Mouse (Mus musculus) kidney, adult 2 months (tissue): ENCODE measurements at regions not wholly inside any gene's neighbourhood (a gene's known extent, or its start where the extent isn't known, plus 50 kb on each side); places are given as distances from the start of the nearest gene placed in this dataset.

Experiments
- DNase-seq: peaks from one replicate; pipeline ENCODE4 v3.0.0; 2021
- H3K27ac ChIP-seq: fragments of 200-500 bp; 2 replicates; pipeline ENCODE4 v1.5.1; 2012; ENCODE audit warnings: low read depth, low read length, control low read depth, inconsistent platforms; ENCODE audit not compliant: insufficient read depth
- H3K27me3 ChIP-seq: fragments of 200-500 bp; replicated peaks from 2 replicates; pipeline ENCODE4 v1.6.1; 2012; ENCODE audit warnings: mild to moderate bottlenecking, moderate library complexity, low read length, inconsistent platforms; ENCODE audit not compliant: control insufficient read depth, insufficient read depth
- H3K36me3 ChIP-seq: fragments of 200-500 bp; 2 replicates; pipeline ENCODE4 v1.6.1; 2012; ENCODE audit warnings: mild to moderate bottlenecking, moderate library complexity, low read length, inconsistent platforms; ENCODE audit not compliant: control insufficient read depth, insufficient read depth
- H3K4me1 ChIP-seq: fragments of 200-500 bp; 2 replicates; pipeline ENCODE4 v1.6.1; 2011; ENCODE audit warnings: low read length; ENCODE audit not compliant: control insufficient read depth, insufficient read depth
- H3K4me3 ChIP-seq: fragments of 200-500 bp; 2 replicates; pipeline ENCODE4 v1.5.1; 2011; ENCODE audit warnings: mild to moderate bottlenecking, low read depth, low read length, control low read depth; ENCODE audit not compliant: insufficient read depth
- CTCF ChIP-seq: fragments of 200-500 bp; conservative IDR thresholded peaks from 2 replicates; pipeline ENCODE4 v1.5.1; 2011; ENCODE audit warnings: low read depth, mild to moderate bottlenecking, control low read depth, low read length, moderate library complexity, mixed read lengths; ENCODE audit not compliant: insufficient read depth, insufficient read length
- POLR2A ChIP-seq: fragments of 200-500 bp; IDR thresholded peaks from one replicate; pipeline ENCODE4 v1.6.1; 2011; ENCODE audit warnings: low read depth, low read length, control low read depth
- WGBS: fragments of 180-500 bp; shearing (Covaris S2); methylation state at CpG from one replicate; pipeline ENCODE4 v1.1.7; 2018; 5-methylcytosine and 5-hydroxymethylcytosine counted together

DNA sequence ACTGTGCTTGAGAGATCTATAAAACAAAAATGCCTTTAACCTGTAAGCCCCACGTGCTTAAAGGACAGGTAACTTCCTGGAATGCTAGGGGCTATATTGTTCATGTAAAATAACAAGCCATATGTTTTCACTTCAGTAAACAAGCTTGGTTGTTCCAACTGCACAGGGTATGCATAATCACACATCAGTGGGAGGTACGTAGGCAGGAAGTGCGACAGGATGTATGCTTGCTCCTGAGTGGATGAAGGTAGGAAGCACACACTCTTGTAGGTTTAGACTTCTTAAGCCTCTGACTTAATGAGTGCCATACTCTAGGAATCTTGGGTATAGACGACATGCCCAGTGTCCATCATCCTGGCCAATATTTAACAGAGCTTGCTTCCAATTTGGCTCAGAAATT is 74.7 kb upstream of the Nek6 start:
- TF ChIP-seq POLR2A (no peak), CTCF (no peak)
- Histone ChIP-seq H3K4me3 (no peak overlapping the region), H3K36me3 (no peaks in the 10 kb centered on the region), H3K27me3 (no peaks in the 10 kb centered on the region), H3K4me1 (no peaks in the 10 kb centered on the region), H3K27ac (no peak overlapping the region)
- DNase-seq, result no peak
- WGBS, result 54% methylated on average over 4 of the region's 4 CpGs

- 93% methylated on average over 6 of the region's 6 CpGs for WGBS
- no peaks in the 10 kb centered on the region for H3K36me3 ChIP-seq
- H3K4me1 ChIP-seq, result no peaks in the 10 kb centered on the region
- H3K4me3 ChIP-seq, result no peak overlapping the region
- no peak overlapping the region for H3K27ac ChIP-seq
- H3K27me3 ChIP-seq, result no peaks in the 10 kb centered on the region
- no peak for TF ChIP-seq POLR2A
- no peak for TF ChIP-seq CTCF
- DNase-seq, result no peak
Measured at GRCm38 (mm10) chr2:38439191-38439590, 72.3 kb upstream of the Nek6 start.

DNA sequence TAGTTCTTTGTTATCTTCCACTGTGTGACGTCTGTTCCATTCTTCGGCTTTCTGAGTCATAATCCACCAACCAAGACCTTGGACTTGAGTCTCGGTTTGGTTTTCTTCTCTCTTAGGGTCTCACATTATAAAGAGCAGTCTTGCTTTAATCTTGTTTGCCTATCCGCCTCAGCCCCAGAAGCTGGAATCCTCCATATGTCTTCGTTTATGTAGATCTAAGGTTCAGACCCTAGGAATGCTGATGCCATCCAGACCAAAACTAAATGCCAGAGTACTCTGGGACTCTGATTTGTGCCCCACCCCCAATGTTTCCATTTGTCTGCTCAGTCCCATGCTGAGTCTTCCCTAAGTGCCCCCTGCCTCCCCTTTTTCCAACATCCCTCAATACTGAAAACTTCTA is 71.5 kb upstream of the Nek6 start:
- Histone ChIP-seq H3K4me3 (no peak overlapping the region), H3K27ac (no peak overlapping the region), H3K27me3 (no peaks in the 10 kb centered on the region), H3K4me1 (no peaks in the 10 kb centered on the region), H3K36me3 (no peaks in the 10 kb centered on the region)
- 90% methylated on average over 5 of the region's 5 CpGs for WGBS
- DNase-seq, result no peak
- no peak for TF ChIP-seq POLR2A
- no peak for TF ChIP-seq CTCF

GRCm38 (mm10) chr2:38449092-38449491 is 62.4 kb upstream of the Nek6 start:
- no peak overlapping the region for H3K27ac ChIP-seq
- H3K4me3 ChIP-seq, result no peak overlapping the region
- 56% methylated on average over 6 of the region's 6 CpGs for WGBS
- DNase-seq, result no peak
- H3K4me1 ChIP-seq, result no peaks in the 10 kb centered on the region
- H3K27me3 ChIP-seq, result no peaks in the 10 kb centered on the region
- no peak for TF ChIP-seq CTCF
- TF ChIP-seq POLR2A, result no peak
- H3K36me3 ChIP-seq, result no peaks in the 10 kb centered on the region

- WGBS, result 90% methylated on average over 3 of the region's 3 CpGs
- H3K27me3 ChIP-seq, result no peaks in the 10 kb centered on the region
- H3K4me3 ChIP-seq, result no peak overlapping the region
- DNase-seq, result no peak
- no peaks in the 10 kb centered on the region for H3K36me3 ChIP-seq
- H3K4me1 ChIP-seq, result no peaks in the 10 kb centered on the region
- H3K27ac ChIP-seq, result no peak overlapping the region
- TF ChIP-seq POLR2A (no peak), CTCF (no peak)
Measured at GRCm38 (mm10) chr2:38456571-38456970, 54.9 kb upstream of the Nek6 start.

DNA sequence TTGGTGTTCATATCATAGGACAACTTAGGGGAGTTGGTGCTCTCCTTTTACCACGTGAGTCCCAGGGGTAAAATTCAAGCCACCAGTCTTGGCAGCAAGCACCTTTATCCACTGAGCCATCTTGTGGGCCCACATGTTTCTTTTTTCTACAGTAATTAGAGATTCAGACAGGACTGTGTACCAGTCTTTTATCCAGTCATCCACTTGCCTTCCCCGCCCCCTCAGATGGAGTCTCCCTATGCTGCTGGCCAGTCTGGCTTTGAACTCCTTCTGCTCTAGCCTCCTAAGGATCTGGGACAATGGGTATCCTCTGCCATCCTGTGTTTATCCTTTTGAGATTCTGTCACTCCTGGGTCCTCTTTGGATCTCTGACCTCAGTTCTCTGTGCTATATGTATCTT is 51.1 kb upstream of the Nek6 start:
- Histone ChIP-seq H3K4me1 (no peaks in the 10 kb centered on the region), H3K36me3 (no peaks in the 10 kb centered on the region), H3K4me3 (no peak overlapping the region), H3K27me3 (no peaks in the 10 kb centered on the region), H3K27ac (no peak overlapping the region)
- no peak for TF ChIP-seq POLR2A
- no peak for TF ChIP-seq CTCF
- 84% methylated on average over 2 of the region's 2 CpGs for WGBS
- no peak for DNase-seq

DNA sequence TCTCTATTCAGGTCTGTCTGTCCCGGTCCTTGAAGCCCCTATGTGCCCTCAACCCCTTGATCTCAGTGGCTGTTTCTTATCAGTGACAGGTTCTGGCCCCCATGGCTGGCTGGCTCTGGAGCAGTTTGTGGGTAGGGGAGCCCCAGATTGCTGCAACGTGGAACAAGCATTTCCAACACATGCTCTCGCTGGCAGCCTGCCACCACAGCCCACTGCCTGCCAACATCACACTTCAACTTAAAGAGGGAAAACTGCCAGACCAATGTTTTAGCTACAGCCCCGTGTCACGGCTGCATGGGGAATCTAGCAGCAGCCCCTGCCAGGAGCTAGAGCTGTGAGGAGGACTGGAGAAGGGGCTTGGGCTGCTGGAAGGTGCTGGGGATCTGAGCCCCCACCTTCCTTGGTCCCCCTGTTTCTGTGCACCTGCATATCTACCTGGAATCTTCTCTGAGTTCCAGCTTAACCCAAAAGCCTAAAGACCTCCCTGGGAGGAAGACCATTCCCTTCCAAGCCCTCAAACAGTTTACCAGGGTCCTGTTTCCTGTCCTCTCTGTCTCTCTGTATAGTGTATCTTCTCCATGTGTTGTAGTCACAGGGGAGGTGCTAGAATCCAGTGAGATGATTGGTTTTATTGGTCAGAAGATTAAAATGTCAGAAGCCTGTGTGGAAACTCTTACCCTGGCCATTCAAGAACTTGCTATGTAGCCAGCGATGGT is 50.5 kb upstream of the Nek6 start:
- no peak for DNase-seq
- WGBS, result 38% methylated on average over 6 of the region's 6 CpGs

More for the DNA sequence above, 50.5 kb upstream of the Nek6 start:
- Histone ChIP-seq H3K27me3 (no peaks in the 10 kb centered on the region), H3K36me3 (no peaks in the 10 kb centered on the region), H3K4me3 (no peak overlapping the region), H3K4me1 (no peaks in the 10 kb centered on the region), H3K27ac (no peak overlapping the region)
- TF ChIP-seq CTCF (no peak), POLR2A (no peak)
